Mouse (Mus musculus) heart, postnatal 0 days (tissue): ENCODE data around the gene Sbp. TPM values are rescaled to one million over a fixed set of nuclear protein-coding genes. Genes with fewer than 3 reads are reported as not detected.

Experiments used
- ATAC-seq: fragments of 200-750 bp; cut with Nextera tagmentation; 2 replicates; pipeline ENCODE4 v1.8.0; 2017; ENCODE audit warnings: low read depth, moderate number of reproducible peaks, moderate library complexity; ENCODE audit not compliant: insufficient read depth
- DNase-seq: peaks from one replicate; pipeline ENCODE4 v3.0.0-alpha.2; 2016; ENCODE audit warnings: low spot score
- H3K27ac ChIP-seq: fragments of 300-500 bp; sonication (generic); 2 replicates; pipeline ENCODE4 v1.5.1; 2014; ENCODE audit warnings: low read depth, mild to moderate bottlenecking
- H3K27me3 ChIP-seq: fragments of 300-500 bp; sonication (generic); 2 replicates; pipeline ENCODE4 v1.6.1; 2014; ENCODE audit warnings: low read length, mixed read lengths; ENCODE audit not compliant: control insufficient read depth, insufficient read depth
- H3K36me3 ChIP-seq: fragments of 300-500 bp; sonication (generic); replicated peaks from 2 replicates; pipeline ENCODE4 v1.6.1; 2014; ENCODE audit warnings: low read length, mixed read lengths; ENCODE audit not compliant: control insufficient read depth, insufficient read depth
- H3K4me1 ChIP-seq: fragments of 300-500 bp; sonication (generic); 2 replicates; pipeline ENCODE4 v1.6.1; 2014; ENCODE audit warnings: antibody characterized with exemption; ENCODE audit not compliant: control insufficient read depth, insufficient read depth
- H3K4me2 ChIP-seq: fragments of 300-500 bp; sonication (generic); 2 replicates; pipeline ENCODE4 v1.6.1; 2014; ENCODE audit warnings: low read depth, mild to moderate bottlenecking, low read length, moderate library complexity
- H3K4me3 ChIP-seq: fragments of 300-500 bp; sonication (generic); 2 replicates; pipeline ENCODE4 v1.5.1; 2014; ENCODE audit warnings: low read depth, low read length
- H3K9ac ChIP-seq: fragments of 300-500 bp; sonication (generic); replicated peaks from 2 replicates; pipeline ENCODE4 v1.6.1; 2014; ENCODE audit warnings: low read depth, low read length, mixed read lengths
- H3K9me3 ChIP-seq: fragments of 300-500 bp; sonication (generic); replicated peaks from 2 replicates; pipeline ENCODE4 v1.6.1; 2016; ENCODE audit warnings: low read length; ENCODE audit not compliant: control insufficient read depth
- CTCF ChIP-seq: IDR thresholded peaks from 2 replicates; pipeline ENCODE4 v1.5.1; 2016; ENCODE audit warnings: antibody characterized with exemption, control low read depth, low read depth
- EP300 ChIP-seq: IDR thresholded peaks from 2 replicates; pipeline ENCODE4 v1.6.1; 2016; ENCODE audit warnings: antibody characterized with exemption, low read depth
- WGBS: fragments of 180-500 bp; shearing (Covaris S2); extraction: QIAGEN DNeasy Blood & Tissue Kit; methylation state at CpG from one replicate; pipeline ENCODE4 v1.1.7; 2014; 5-methylcytosine and 5-hydroxymethylcytosine counted together
- polyA plus RNA-seq: library from polyadenylated mRNA; unstranded; fragments of >200 nt; fragmentation: Nextera tagmentation; extraction: Ambion mirVana; gene quantifications from 2 replicates; pipeline ENCODE4 v1.2.1, GENCODE M21; 2015
- total RNA-seq: library from RNA; depleted of rRNA; stranded (reverse); fragments of >200 nt; gene quantifications from 2 replicates; pipeline ENCODE4 v1.2.3, GENCODE M21; 2014; ENCODE audit warnings: low replicate concordance

Gene Sbp
- total and polyA plus RNA-seq, 2 experiments from 2014 or later, result not detected

DNA sequence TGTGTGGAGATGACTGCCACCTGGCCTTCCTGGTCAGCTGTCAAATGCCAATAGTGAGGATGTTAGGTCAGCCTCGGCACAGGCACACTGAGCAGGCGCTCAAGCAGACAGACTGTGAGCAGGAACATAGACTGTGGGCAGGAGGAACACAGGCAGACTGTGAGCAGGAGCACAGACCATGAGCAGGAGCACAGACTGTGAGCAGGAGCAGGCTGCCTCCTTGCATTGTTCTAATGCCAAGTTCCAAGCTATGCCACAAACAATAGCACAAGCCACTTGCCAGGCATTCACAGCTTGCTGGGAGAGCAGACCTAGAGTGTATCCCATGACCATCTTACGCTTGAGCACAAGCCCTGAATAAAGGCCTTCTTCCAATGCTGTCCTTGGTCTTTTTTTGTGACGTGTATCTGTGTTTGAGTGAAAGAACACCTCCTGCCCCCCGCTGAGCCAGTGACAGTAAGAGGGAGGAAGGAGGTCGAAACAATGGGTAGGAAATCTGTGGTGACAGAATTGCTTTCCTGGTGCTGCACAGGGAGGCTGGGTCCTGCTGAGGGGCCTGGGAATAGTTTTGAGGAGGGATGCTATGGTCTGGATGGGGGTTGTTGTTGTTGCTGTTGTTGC is 24.4 kb downstream of the Sbp start:
- WGBS, result 39% methylated on average over 6 of the region's 6 CpGs
- Histone ChIP-seq H3K27me3 (no peaks in the 10 kb centered on the region), H3K27ac (no peak overlapping the region), H3K4me2 (no peak overlapping the region), H3K9me3 (no peaks in the 10 kb centered on the region), H3K9ac (no peak overlapping the region), H3K4me3 (no peak overlapping the region), H3K36me3 (no peaks in the 10 kb centered on the region), H3K4me1 (no peaks in the 10 kb centered on the region)
- ATAC-seq (no peak), DNase-seq (no peak)
- TF ChIP-seq EP300 (no peak), CTCF (no peak)

GRCm38 (mm10) chr17:23966658-23967401 is 25.4 kb downstream of the Sbp start:
- Histone ChIP-seq H3K9ac (no peak overlapping the region), H3K4me3 (no peak overlapping the region), H3K27me3 (no peaks in the 10 kb centered on the region), H3K9me3 (no peaks in the 10 kb centered on the region), H3K27ac (no peak overlapping the region), H3K4me2 (no peak overlapping the region), H3K4me1 (no peaks in the 10 kb centered on the region), H3K36me3 (no peaks in the 10 kb centered on the region)
- ATAC-seq (no peak), DNase-seq (no peak)
- TF ChIP-seq CTCF (no peak), EP300 (no peak)
- WGBS, result 75% methylated on average over 10 of the region's 10 CpGs

- no peaks in the 10 kb centered on the region for H3K36me3 ChIP-seq
- no peak for TF ChIP-seq CTCF
- TF ChIP-seq EP300, result no peak
- 46% methylated on average over 2 of the region's 2 CpGs for WGBS
Observed at GRCm38 (mm10) chr17:23968780-23969179, 27.3 kb downstream of the Sbp start.

GRCm38 (mm10) chr17:23969231-23969630 is 27.8 kb downstream of the Sbp start:
- DNase-seq, result peak; percentile 29
- TF ChIP-seq CTCF, result peak; percentile 78
- TF ChIP-seq EP300, result no peak
- ATAC-seq, result no peak

More at GRCm38 (mm10) chr17:23968780-23969179, 27.3 kb downstream of the Sbp start:
- H3K4me2 ChIP-seq, result no peak overlapping the region
- H3K4me1 ChIP-seq, result no peaks in the 10 kb centered on the region
- DNase-seq (no peak), ATAC-seq (no peak)
- H3K4me3 ChIP-seq, result no peak overlapping the region
- no peaks in the 10 kb centered on the region for H3K27me3 ChIP-seq
- no peaks in the 10 kb centered on the region for H3K9me3 ChIP-seq
- no peak overlapping the region for H3K9ac ChIP-seq
- no peak overlapping the region for H3K27ac ChIP-seq

DNA sequence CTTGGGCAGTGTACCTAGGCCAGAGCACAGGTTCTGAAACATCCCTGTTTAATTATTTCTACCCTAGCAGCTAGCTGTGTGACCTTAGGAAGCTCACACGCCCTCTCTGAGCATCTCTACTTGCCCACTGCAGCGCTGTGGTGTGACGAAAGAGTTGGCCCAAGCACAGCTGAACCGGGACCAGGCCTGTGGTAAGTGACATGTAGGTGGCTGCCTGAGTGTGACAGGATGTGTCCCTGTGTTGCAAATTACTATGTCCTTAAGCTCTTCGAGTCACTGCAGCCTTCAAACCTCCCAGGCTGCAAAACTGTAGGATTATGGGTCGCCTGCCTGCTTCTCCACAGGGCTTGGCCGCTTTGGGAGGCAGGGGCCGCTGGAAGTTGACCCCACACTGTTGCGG is 29.8 kb downstream of the Sbp start:
- no peak for DNase-seq
- Histone ChIP-seq H3K4me3 (no peak overlapping the region), H3K9me3 (no peaks in the 10 kb centered on the region), H3K36me3 (no peaks in the 10 kb centered on the region), H3K4me1 (no peaks in the 10 kb centered on the region), H3K9ac (no peak overlapping the region), H3K27ac (no peak overlapping the region), H3K4me2 (no peak overlapping the region), H3K27me3 (no peaks in the 10 kb centered on the region)
- ATAC-seq, result no peak
- 74% methylated on average over 9 of the region's 9 CpGs for WGBS
- no peak for TF ChIP-seq EP300
- no peak for TF ChIP-seq CTCF

More at GRCm38 (mm10) chr17:23969231-23969630, 27.8 kb downstream of the Sbp start:
- Histone ChIP-seq H3K27ac (no peak overlapping the region), H3K9ac (no peak overlapping the region), H3K4me2 (no peak overlapping the region), H3K4me1 (no peaks in the 10 kb centered on the region), H3K36me3 (no peaks in the 10 kb centered on the region), H3K27me3 (no peaks in the 10 kb centered on the region), H3K9me3 (no peaks in the 10 kb centered on the region), H3K4me3 (no peak overlapping the region)
- WGBS, result 0% methylated on average over 1 of the region's 1 CpGs

DNA sequence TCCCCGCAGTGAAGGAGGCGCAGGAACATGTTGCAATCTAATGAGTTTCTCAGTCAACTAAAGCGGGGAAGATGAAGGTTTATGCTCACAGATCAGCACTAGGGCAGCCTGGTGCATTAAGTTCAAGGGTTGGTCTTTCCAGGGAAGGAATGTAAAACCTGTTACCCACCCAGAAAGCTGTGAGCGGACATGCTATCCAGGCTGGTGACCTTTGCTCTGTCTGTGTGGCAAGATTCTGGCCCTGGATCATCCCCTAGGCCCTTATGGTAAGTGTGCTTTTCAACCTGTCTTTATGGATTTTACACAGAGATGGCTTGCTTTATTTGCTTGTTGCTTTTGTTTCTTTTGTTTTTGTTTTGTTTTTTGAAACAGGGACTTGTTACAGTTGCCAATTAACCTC is 35.2 kb downstream of the Sbp start:
- H3K27ac ChIP-seq, result no peak overlapping the region

More for the DNA sequence above, 35.2 kb downstream of the Sbp start:
- Histone ChIP-seq H3K4me2 (no peak overlapping the region), H3K9ac (no peak overlapping the region), H3K9me3 (no peaks in the 10 kb centered on the region), H3K4me1 (no peaks in the 10 kb centered on the region), H3K27me3 (no peaks in the 10 kb centered on the region), H3K4me3 (no peak overlapping the region), H3K36me3 (no peaks in the 10 kb centered on the region)
- ATAC-seq (no peak), DNase-seq (no peak)
- TF ChIP-seq EP300 (no peak), CTCF (no peak)
- WGBS, result 94% methylated on average over 4 of the region's 4 CpGs
